Mouse (Mus musculus): ENCODE measurements at regions not wholly inside any gene's neighbourhood (a gene's known extent, or its start where the extent isn't known, plus 50 kb on each side); places are given as distances from the start of the nearest gene placed in this dataset.
"Not testable (repeated sequence)": the region's sequence is repeated elsewhere in the genome, so short reads cannot be mapped to it uniquely, and the experiment has no call there.

- TF ChIP-seq CTCF, POLR2A (IDR thresholded peaks at IDR 0.05; ENCODE audit: extremely low read depth, insufficient read depth, low read length): not testable (repeated sequence)
Measured at GRCm38 (mm10) chr12:17891663-17892310, 201.1 kb downstream of the Hpcal1 start.

Measured in cortical plate, adult 2 months (tissue).